Mouse (Mus musculus) kidney, postnatal 4 days (tissue): Measurements from ENCODE around the gene Vopp1.

Experiments used
- DNase-seq, 2 experiments: peaks; one replicate each; pipeline ENCODE4 v3.0.0; 2021; ENCODE audit warnings: mixed read lengths in 2 of 2

Gene Vopp1

GRCm38 (mm10) chr6:57782658-57783057 lies 42.3 kb downstream of the Vopp1 start:
- DNase-seq: no peak

GRCm38 (mm10) chr6:57780359-57780758 lies 44.6 kb downstream of the Vopp1 start:
- DNase-seq: no peak

- DNase-seq: no peak
Observed at GRCm38 (mm10) chr6:57773792-57774191, 51.2 kb downstream of the Vopp1 start.

- no peak for DNase-seq
Observed at GRCm38 (mm10) chr6:57770467-57771190, 54.3 kb downstream of the Vopp1 start.

- DNase-seq: no peak
Observed at GRCm38 (mm10) chr6:57768948-57769525, 55.9 kb downstream of the Vopp1 start.

- DNase-seq: no peak
Observed at GRCm38 (mm10) chr6:57767112-57767868, 57.7 kb downstream of the Vopp1 start.

GRCm38 (mm10) chr6:57766287-57766686 lies 58.7 kb downstream of the Vopp1 start:
- no peak for DNase-seq

DNA sequence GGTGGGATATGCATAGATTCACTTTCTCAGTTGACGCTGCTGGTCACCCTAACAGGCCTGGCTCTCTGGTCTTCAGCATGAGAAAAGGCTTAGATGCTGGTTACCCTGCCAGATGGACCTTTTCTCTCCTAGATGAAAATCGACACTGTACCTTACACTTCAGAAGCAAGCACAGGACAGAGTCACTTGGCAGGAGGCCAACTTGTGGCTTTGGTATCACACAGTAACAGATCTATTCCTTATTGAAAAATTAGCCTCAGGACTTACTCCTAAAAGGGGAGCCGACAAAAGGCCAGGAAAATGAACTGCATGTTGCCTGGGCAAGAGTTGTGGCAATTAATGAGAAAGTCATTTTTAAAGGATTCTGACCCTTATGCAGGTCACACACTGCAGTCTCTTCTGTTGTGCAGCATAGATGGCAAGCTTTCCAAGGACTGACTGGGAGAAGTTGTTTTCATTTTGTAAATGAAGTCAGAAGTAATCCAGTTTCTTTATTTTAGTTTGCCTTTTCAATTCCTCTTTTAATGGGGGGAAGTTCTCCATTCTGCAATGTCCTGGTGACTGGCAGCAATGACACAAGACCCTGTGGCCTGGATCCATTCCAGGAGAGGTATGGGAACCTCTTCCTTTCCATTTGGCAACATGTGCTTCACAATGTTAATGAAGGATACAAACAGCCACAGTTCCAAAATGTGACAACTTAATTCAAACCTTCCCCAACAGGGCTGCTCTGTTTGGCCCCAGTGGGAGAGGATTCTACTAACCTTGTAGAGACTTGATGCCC lies 59.7 kb downstream of the Vopp1 start:
- DNase-seq: peak in 1 of 2 experiments; percentile 19

DNA sequence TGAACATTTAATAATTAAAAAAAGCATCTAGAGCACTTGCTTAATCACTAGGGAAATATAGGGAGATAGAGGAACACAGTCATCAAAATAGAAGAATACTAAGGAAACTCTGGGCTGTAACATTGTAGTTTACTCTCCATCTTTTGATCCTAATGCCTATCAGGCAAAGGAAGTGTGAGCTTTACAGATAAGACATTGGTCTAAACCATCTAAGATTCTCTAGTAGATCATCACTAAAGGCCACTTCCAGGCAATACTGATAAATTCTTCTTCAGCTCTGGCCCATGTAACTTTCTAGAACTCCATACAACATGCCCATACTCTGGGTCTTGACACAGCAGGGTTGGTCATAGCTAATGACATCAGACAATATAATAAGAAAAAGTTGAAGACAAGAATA lies 61.9 kb downstream of the Vopp1 start:
- no peak for DNase-seq

- no peak for DNase-seq
Observed at GRCm38 (mm10) chr6:57753962-57754759, 70.8 kb downstream of the Vopp1 start.

DNA sequence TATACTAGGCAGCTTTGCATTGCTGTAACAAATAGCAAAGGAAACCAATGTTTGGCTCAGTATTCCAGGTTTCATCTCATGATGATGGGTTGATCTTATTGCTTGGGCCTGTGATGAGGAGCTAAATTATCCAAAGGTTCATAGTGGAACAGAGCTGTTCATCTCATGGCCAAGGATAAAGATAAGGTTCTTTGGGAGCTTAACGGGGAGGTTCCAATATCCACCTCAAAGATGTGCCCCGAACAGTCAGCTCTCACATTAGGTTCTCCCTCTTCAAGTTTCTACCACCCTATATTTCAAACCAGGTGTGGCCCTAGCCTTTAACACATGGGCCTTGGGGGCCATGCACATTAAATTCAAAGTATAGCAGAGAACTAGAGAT lies 79.2 kb downstream of the Vopp1 start:
- DNase-seq: no peak

GRCm38 (mm10) chr6:57744974-57745747 lies 79.8 kb downstream of the Vopp1 start:
- no peak for DNase-seq

GRCm38 (mm10) chr6:57744123-57744522 lies 80.8 kb downstream of the Vopp1 start:
- no peak for DNase-seq

DNA sequence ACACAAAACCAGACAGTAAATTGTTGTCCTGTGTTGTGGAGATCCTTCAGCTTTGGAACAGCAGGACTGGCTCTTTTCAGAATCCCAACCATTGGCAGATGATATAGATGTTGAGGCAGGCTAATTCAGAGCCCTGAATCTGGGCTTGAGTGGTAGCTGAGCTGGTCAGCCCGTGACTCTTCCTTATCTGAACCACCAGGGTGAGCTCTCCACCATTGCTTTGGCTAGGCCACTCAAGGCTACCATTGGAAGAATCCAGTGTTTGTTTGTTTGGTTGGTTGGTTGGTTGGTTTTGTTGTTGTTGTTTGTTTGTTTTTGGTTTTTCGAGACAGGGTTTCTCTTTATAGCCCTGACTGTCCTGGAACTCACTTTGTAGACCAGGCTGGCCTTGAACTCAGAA lies 81.6 kb downstream of the Vopp1 start:
- DNase-seq: peak; percentile 8 to 30

DNA sequence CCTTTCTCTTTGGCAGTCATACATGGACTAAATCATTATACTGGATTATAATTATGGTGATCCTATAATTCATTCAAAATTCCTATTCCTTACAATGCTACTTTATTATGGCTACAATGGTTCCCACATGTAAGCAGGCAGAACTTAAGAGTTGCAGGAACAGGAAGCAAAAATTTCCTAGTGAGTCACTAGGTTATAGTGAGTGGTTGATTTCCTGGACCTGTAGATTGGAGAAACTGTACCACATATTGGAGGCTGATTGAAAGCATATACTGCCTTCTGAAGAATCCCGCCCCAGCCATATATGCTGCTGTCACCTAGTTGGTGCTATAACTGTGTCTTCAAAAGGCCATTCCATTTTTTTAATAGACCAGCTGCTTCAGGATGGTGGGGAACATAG lies 82.2 kb downstream of the Vopp1 start:
- no peak for DNase-seq

DNA sequence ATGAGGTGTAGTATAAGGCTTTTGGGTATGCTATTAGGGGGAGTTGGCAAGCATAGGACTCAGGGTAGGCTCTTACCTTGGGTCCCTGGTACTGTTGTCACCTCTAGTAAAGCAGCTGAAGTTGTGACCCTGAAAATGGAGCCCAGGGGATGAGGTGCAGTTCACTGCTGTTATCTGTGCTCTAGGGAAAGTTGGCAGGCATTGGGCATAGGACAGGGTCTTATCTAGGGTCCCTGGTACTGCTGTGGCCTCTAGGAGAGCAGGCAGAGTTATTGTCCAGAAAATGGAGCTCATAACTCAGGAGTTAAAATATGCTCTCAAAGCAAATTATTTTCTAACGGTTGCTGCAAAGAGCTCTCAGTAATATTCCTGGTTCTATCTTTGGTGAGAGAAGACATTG lies 103.6 kb downstream of the Vopp1 start:
- no peak for DNase-seq

DNA sequence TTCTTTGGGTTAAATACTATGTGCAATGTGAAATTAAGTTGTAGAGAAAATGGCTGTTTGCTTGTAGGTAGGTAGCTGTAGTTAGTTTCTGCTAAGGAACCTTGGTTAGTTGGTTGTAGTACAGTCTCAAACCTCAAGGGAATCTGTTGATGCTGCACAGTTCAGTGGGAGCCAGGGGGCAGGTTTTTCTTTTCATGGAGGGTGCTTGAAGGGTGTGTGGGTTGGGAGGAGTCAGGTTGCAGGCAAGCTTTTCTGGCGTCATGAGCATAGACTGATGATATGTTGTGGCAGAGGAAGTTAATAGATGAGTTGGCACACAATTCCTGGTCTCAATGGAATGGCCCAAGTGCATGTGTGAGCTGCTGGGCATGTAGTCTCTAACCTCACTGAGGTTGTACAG lies 113.2 kb downstream of the Vopp1 start:
- DNase-seq: no peak

- no peak for DNase-seq
Observed at GRCm38 (mm10) chr6:57706721-57707120, 118.2 kb downstream of the Vopp1 start.

DNA sequence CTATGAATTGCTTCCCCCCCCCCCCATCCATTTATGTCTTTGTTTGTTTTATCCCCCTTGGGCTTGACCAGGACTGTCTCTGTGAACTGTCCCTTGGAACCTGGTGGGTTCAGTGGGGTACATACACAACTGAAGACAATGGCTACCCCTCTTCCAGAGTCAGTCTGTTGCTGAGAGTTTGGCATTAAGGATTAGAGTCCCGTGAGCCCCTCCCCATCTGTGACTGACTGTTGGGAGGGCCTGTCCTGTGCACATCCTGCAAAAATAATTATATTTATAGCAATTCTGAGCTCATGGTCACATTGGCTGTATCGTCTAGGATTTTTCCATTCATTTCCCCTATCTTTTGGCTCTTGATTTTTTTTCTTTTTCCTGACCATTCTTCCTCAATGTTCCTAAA lies 121.3 kb downstream of the Vopp1 start:
- DNase-seq: peak; percentile 11 to 33

DNA sequence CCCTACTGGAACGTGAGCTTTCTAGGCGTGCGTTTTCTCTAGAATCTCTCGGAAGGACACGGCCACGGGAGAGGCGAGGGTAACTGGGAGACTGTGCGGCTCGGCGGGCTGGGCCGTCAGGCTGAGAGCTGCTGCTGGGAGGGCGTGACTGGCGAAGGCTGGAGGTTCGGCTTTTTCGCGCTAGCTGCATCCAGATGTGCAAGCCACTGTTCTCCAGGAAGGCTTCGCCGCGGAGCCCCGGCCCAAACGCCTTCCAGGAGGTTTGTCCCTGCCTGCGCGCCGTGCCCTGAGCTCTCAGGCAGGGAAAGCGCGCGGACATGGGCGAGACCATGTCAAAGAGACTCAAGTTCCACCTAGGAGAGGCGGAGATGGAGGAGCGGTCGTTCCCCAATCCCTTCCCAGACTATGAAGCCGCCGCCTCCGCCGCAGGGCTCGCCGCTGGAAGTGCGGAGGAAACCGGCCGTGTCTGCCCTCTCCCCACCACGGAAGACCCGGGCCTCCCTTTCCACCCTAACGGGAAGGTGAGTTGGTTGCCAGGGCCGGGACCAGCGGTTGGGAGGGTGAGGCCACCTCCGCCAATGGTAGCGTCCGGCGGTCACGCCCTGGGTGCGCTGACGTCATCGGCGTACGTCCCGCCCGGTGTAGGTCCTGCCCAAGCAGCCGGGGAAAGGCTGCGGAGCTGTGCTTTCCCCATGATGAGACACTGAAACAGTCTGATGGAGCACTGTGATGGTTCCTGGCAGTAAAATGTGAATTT lies 122.0 kb downstream of the Vopp1 start:
- DNase-seq: peak; percentile 96 to 98

- peak in 1 of 2 experiments; percentile 53 for DNase-seq
Observed at GRCm38 (mm10) chr6:57702376-57702742, 122.6 kb downstream of the Vopp1 start, which contains the start of gene Lancl2. Gene Lancl2, plus strand, starts transcription at chr6:57702540.
